Mouse (Mus musculus) CD8-positive naive resting alpha-beta T cell, adult 57 days (primary cell): ENCODE data around the gene Ndn. TPM values are rescaled to one million over a fixed set of nuclear protein-coding genes. Genes with fewer than 3 reads are reported as not detected.

Experiments used
- total RNA-seq: library from RNA; stranded (reverse); gene quantifications from one replicate; pipeline ENCODE4 v1.2.4, GENCODE M21; 2023

Ndn gene
- total RNA-seq, result not detected

DNA sequence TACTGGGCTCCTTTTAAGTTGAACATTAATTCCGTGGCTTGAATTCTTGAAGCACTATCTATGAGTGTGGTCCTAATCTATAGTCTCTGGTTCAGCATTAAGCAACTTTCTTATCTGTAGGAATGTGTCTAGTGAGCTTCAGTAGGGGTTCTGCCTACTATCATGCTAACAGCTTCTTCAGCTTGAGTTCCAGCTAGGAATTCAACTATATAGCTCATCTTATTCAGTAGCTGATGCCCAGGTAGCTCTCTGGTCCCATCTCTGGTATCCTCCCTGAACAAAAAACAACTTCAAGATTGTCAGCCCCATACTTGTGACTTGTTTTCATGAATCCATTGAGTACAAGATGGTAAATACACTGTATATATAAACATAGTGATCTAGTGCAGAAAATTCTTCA, at the start of gene Ndn:
Gene Ndn (plus strand): TSS at position 301 of the 400 bp plus-strand sequence.

DNA sequence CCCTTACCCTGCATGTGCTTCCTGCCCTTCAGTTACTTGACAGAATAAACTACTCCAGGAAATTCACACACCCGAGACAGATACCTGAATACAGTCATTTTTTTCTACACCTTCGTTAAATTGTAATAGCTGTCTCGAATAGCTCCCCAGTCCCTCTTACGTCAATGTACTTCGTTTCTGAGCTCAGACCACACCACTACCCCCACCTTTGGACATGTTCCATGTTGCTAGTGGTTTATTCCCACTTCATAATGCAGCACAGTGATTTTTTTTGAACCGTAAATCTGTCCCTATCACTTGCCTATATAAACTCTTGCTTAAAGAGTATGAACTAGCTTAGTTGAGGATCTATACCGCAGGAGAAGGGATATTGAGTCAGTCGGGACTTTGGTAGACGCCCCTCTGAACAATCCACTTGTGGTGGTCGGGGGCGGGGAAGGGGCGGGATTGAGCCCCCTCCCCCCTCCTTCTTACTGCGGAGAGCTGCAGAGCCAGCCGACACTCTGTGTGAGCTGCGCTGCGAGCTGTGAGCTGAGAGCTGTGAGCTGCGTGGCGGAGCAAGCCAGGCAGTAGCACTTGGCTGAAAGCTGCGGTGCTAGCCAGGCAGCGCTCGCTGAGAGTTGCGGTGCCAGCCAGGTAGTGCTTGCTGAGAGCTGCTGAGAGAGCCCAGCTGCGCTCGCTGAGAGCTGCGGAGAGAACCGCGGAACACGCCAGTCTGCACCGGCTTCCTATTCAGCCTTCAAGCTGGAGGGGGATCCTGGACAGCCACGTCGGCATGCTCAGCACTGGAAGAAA, 30.3 kb downstream of the Ndn start, which contains the start of gene Magel2:
Gene Magel2 (plus strand): TSS at position 501 of the 795 bp plus-strand sequence.

Other genes with a start within 250 kb of the Ndn start
- gene Magel2, start 30.4 kb downstream of the Ndn start, total RNA-seq, result not detected
- not detected for gene Mkrn3, start 73.6 kb downstream of the Ndn start, total RNA-seq
- not detected for gene Peg12, start 117.9 kb downstream of the Ndn start, total RNA-seq